Mouse (Mus musculus) neural tube, embryonic 11.5 days (tissue): Measurements from ENCODE around the gene Cobll1. TPM values are rescaled to one million over a fixed set of nuclear protein-coding genes. Genes with fewer than 3 reads are reported as not detected.

ENCODE experiments used
- ATAC-seq: fragments of 200-750 bp; cut with Nextera tagmentation; 2 replicates; pipeline ENCODE4 v1.8.0; 2017; ENCODE audit warnings: moderate number of reproducible peaks, mild to moderate bottlenecking, moderate TSS enrichment, moderate library complexity; ENCODE audit not compliant: insufficient read depth, low FRiP score, low TSS enrichment
- DNase-seq: peaks from one replicate; pipeline ENCODE4 v3.0.0-alpha.2; 2015; ENCODE audit warnings: low spot score
- H3K27ac ChIP-seq: fragments of 300-500 bp; sonication (generic); 2 replicates; pipeline ENCODE4 v1.5.1; 2014; ENCODE audit warnings: low read depth, mild to moderate bottlenecking, low read length
- H3K27me3 ChIP-seq: fragments of 300-500 bp; sonication (generic); 2 replicates; pipeline ENCODE4 v1.6.1; 2014; ENCODE audit warnings: mild to moderate bottlenecking, low read length, mixed read lengths; ENCODE audit not compliant: control insufficient read depth, insufficient read depth
- H3K36me3 ChIP-seq: fragments of 300-500 bp; sonication (generic); 2 replicates; pipeline ENCODE4 v1.6.1; 2014; ENCODE audit warnings: mild to moderate bottlenecking, low read length, moderate library complexity, mixed read lengths; ENCODE audit not compliant: control insufficient read depth, insufficient read depth
- H3K4me1 ChIP-seq: fragments of 300-500 bp; sonication (generic); 2 replicates; pipeline ENCODE4 v1.6.1; 2014; ENCODE audit warnings: low read length, mixed read lengths; ENCODE audit not compliant: control insufficient read depth, insufficient read depth
- H3K4me2 ChIP-seq: fragments of 300-500 bp; sonication (generic); 2 replicates; pipeline ENCODE4 v1.6.1; 2014; ENCODE audit warnings: low read depth, mild to moderate bottlenecking, moderate library complexity
- H3K4me3 ChIP-seq: fragments of 300-500 bp; sonication (generic); 2 replicates; pipeline ENCODE4 v1.5.1; 2014; ENCODE audit warnings: low read depth, low read length
- H3K9ac ChIP-seq: fragments of 300-500 bp; sonication (generic); 2 replicates; pipeline ENCODE4 v1.6.1; 2014; ENCODE audit warnings: mild to moderate bottlenecking, low read length
- H3K9me3 ChIP-seq: fragments of 300-500 bp; sonication (generic); 2 replicates; pipeline ENCODE4 v1.6.1; 2016; ENCODE audit warnings: low read length; ENCODE audit not compliant: control insufficient read depth
- WGBS: fragments of 180-500 bp; shearing (Covaris S2); extraction: QIAGEN DNeasy Blood & Tissue Kit; methylation state at CpG from one replicate; pipeline ENCODE4 v1.1.7; 2014; 5-methylcytosine and 5-hydroxymethylcytosine counted together
- polyA plus RNA-seq: library from polyadenylated mRNA; unstranded; fragments of >200 nt; fragmentation: Nextera tagmentation; extraction: Ambion mirVana; gene quantifications from 2 replicates; pipeline ENCODE4 v1.2.1, GENCODE M21; 2014

Cobll1 gene
- polyA plus RNA-seq, 1 experiment from 2014 or later: 1.6 TPM

- no peaks in the 10 kb centered on the region for H3K36me3 ChIP-seq
Measured at GRCm38 (mm10) chr2:65161715-65162114, 77.5 kb downstream of the Cobll1 start.

GRCm38 (mm10) chr2:65157981-65158651 lies 81.1 kb downstream of the Cobll1 start:
- DNase-seq: no peak

More at GRCm38 (mm10) chr2:65161715-65162114, 77.5 kb downstream of the Cobll1 start:
- no peaks in the 10 kb centered on the region for H3K9me3 ChIP-seq
- no peak overlapping the region for H3K4me3 ChIP-seq
- WGBS: 87% methylated on average over 2 of the region's 2 CpGs
- no peak overlapping the region for H3K9ac ChIP-seq
- no peaks in the 10 kb centered on the region for H3K4me1 ChIP-seq
- no peak for DNase-seq
- no peak overlapping the region for H3K4me2 ChIP-seq
- H3K27me3 ChIP-seq: no peaks in the 10 kb centered on the region
- ATAC-seq: no peak
- no peak overlapping the region for H3K27ac ChIP-seq

GRCm38 (mm10) chr2:65157325-65157724 lies 81.9 kb downstream of the Cobll1 start:
- H3K4me3 ChIP-seq: no peak overlapping the region
- ATAC-seq (no peak), DNase-seq (no peak)
- H3K27me3 ChIP-seq: no peaks in the 10 kb centered on the region
- no peak overlapping the region for H3K4me2 ChIP-seq
- H3K27ac ChIP-seq: no peak overlapping the region
- 66% methylated on average over 2 of the region's 2 CpGs for WGBS
- H3K36me3 ChIP-seq: no peaks in the 10 kb centered on the region
- H3K9me3 ChIP-seq: no peaks in the 10 kb centered on the region
- H3K4me1 ChIP-seq: no peaks in the 10 kb centered on the region
- no peak overlapping the region for H3K9ac ChIP-seq

More at GRCm38 (mm10) chr2:65157981-65158651, 81.1 kb downstream of the Cobll1 start:
- no peak overlapping the region for H3K9ac ChIP-seq
- no peak for ATAC-seq
- H3K9me3 ChIP-seq: no peaks in the 10 kb centered on the region
- no peaks in the 10 kb centered on the region for H3K4me1 ChIP-seq
- WGBS: 66% methylated on average over 5 of the region's 5 CpGs
- H3K27ac ChIP-seq: no peak overlapping the region
- H3K4me3 ChIP-seq: no peak overlapping the region
- no peak overlapping the region for H3K4me2 ChIP-seq
- H3K36me3 ChIP-seq: no peaks in the 10 kb centered on the region
- no peaks in the 10 kb centered on the region for H3K27me3 ChIP-seq

- whole genome bisulfite sequencing: 95% methylated on average over 6 of the region's 6 CpGs
- ATAC-seq: no peak
- DNase-seq: no peak
- no peaks in the 10 kb centered on the region for H3K27me3 ChIP-seq
- no peaks in the 10 kb centered on the region for H3K4me1 ChIP-seq
- no peak overlapping the region for H3K4me3 ChIP-seq
- no peak overlapping the region for H3K27ac ChIP-seq
- no peak overlapping the region for H3K4me2 ChIP-seq
- no peaks in the 10 kb centered on the region for H3K36me3 ChIP-seq
- H3K9me3 ChIP-seq: no peaks in the 10 kb centered on the region
- no peak overlapping the region for H3K9ac ChIP-seq
Measured at GRCm38 (mm10) chr2:65148928-65149327, 90.3 kb downstream of the Cobll1 start.

- H3K9me3 ChIP-seq: no peaks in the 10 kb centered on the region
- no peaks in the 10 kb centered on the region for H3K36me3 ChIP-seq
- no peak overlapping the region for H3K27ac ChIP-seq
- no peaks in the 10 kb centered on the region for H3K27me3 ChIP-seq
- no peak overlapping the region for H3K9ac ChIP-seq
- no peak overlapping the region for H3K4me3 ChIP-seq
- DNase-seq: no peak
- no peak overlapping the region for H3K4me2 ChIP-seq
- H3K4me1 ChIP-seq: no peaks in the 10 kb centered on the region
- WGBS: 41% methylated on average over 1 of the region's 1 CpGs
- no peak for ATAC-seq
Measured at GRCm38 (mm10) chr2:65147431-65147830, 91.8 kb downstream of the Cobll1 start.

- ATAC-seq: peak; percentile 61
Measured at GRCm38 (mm10) chr2:65145421-65146117, 93.6 kb downstream of the Cobll1 start.

GRCm38 (mm10) chr2:65141093-65141661 lies 98.0 kb downstream of the Cobll1 start:
- DNase-seq (no peak), ATAC-seq (no peak)
- H3K4me2 ChIP-seq: no peak overlapping the region
- WGBS: 92% methylated on average over 4 of the region's 4 CpGs
- no peak overlapping the region for H3K27ac ChIP-seq
- no peaks in the 10 kb centered on the region for H3K9me3 ChIP-seq
- H3K4me3 ChIP-seq: no peak overlapping the region
- no peak overlapping the region for H3K9ac ChIP-seq
- no peaks in the 10 kb centered on the region for H3K4me1 ChIP-seq
- H3K27me3 ChIP-seq: no peaks in the 10 kb centered on the region
- no peaks in the 10 kb centered on the region for H3K36me3 ChIP-seq

More at GRCm38 (mm10) chr2:65145421-65146117, 93.6 kb downstream of the Cobll1 start:
- Histone ChIP-seq H3K27ac (no peak overlapping the region), H3K4me1 (no peaks in the 10 kb centered on the region), H3K36me3 (no peaks in the 10 kb centered on the region), H3K27me3 (no peaks in the 10 kb centered on the region), H3K9ac (no peak overlapping the region), H3K4me3 (no peak overlapping the region), H3K4me2 (no peak overlapping the region), H3K9me3 (no peaks in the 10 kb centered on the region)
- 55% methylated on average over 6 of the region's 6 CpGs for WGBS
- peak; percentile 44 for DNase-seq

- Histone ChIP-seq H3K4me3 (no peak overlapping the region), H3K27ac (no peak overlapping the region), H3K9me3 (no peaks in the 10 kb centered on the region), H3K36me3 (no peaks in the 10 kb centered on the region), H3K9ac (no peak overlapping the region), H3K27me3 (no peaks in the 10 kb centered on the region), H3K4me1 (no peaks in the 10 kb centered on the region), H3K4me2 (no peak overlapping the region)
- DNase-seq: no peak
- 85% methylated on average over 6 of the region's 6 CpGs for WGBS
- ATAC-seq: no peak
Measured at GRCm38 (mm10) chr2:65140330-65140922, 98.8 kb downstream of the Cobll1 start.
